Mouse (Mus musculus): ENCODE measurements at regions not wholly inside any gene's neighbourhood (a gene's known extent, or its start where the extent isn't known, plus 50 kb on each side); places are given as distances from the start of the nearest gene placed in this dataset.

DNA sequence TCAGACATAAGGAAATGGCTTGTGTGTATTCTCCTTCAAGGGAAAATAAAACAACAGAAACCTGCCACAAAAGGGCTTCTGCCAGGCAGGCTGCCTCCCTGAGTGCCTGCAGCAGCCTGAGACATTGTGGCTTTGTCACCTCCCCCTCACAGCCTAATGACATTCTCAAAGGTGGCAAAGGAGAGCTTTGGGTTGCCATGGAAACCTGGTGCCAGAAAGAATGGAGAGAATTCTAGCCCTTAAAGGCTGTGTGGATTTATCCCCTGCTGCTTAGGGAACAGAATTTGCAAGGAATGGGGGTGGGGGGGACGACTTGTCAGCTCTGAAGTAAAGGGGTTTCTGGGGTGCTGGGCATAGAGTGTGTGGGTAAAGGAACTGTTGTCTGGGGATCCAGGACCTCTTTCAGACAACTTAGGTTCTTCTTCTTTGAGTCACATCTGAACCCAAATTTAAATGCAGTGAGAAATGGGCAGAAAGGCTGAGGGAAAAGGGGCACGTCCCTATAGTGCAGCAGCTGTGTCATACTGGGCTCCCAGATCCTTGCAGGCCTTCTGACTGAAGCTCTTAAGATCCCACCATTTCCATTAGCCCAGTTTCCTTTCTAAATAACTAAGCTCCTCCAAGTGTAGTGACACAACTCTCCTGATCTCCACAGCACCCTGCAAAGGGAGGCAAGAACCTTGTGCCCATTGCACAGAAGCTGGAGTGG lies 86.8 kb downstream of the Il9r start:
- DNase-seq (ENCODE audit: low spot score), result peak; percentile 93
- H3K4me1 ChIP-seq (ENCODE audit: insufficient read depth, low read length), result peaks cover 22% of the 10 kb centered on the region
- peak; percentile 88 for ATAC-seq (ENCODE audit: low FRiP score)
- H3K9ac ChIP-seq (replicated peaks; ENCODE audit: low read length, poor library complexity, severe bottlenecking), result 0 out of 2 replicates have a peak overlapping the region, but pooled peaks have one; percentile 8
- H3K36me3 ChIP-seq (ENCODE audit: insufficient read depth, low read length), result no peaks in the 10 kb centered on the region
- H3K4me2 ChIP-seq (ENCODE audit: low read depth, low read length, poor library complexity, severe bottlenecking), result no peak overlapping the region
- no peaks in the 10 kb centered on the region for H3K27me3 ChIP-seq (ENCODE audit: insufficient read depth, low read length)
- 2% methylated on average over 2 of the region's 2 CpGs for WGBS
- H3K9me3 ChIP-seq (ENCODE audit: low read length), result no peaks in the 10 kb centered on the region
- no peak overlapping the region for H3K4me3 ChIP-seq (ENCODE audit: low read depth, low read length)
- no peak for TF ChIP-seq CTCF (IDR thresholded peaks at IDR 0.05)
- peak overlapping the region; percentile 88 for H3K27ac ChIP-seq (ENCODE audit: low read depth, low read length)

DNA sequence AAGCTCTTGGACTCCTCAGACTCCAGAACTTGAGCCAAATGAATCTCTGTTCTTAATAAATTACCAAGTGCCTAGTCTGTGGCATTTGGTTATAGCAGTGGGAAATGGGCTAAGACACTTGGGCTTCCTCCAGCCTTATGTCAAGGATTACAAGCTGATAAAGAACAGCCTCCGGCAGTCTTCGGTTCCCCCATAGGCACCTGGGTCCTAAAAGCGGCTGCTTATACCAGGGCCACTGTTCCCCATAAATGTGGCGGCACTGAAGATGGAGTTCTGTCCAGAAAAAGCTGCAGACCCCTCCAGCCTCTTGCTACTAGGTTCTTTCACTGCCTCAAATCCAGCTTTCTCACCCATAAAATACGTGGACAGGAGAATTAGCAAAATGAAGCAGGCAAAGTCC lies 87.6 kb downstream of the Il9r start:
- ATAC-seq (ENCODE audit: low FRiP score) (no peak), DNase-seq (ENCODE audit: low spot score) (no peak)
- 7% methylated on average over 5 of the region's 5 CpGs for WGBS
- H3K9ac ChIP-seq (replicated peaks; ENCODE audit: low read length, poor library complexity, severe bottlenecking), result no peak overlapping the region
- H3K4me2 ChIP-seq (ENCODE audit: low read depth, low read length, poor library complexity, severe bottlenecking), result no peak overlapping the region
- peaks cover 17% of the 10 kb centered on the region for H3K4me1 ChIP-seq (ENCODE audit: insufficient read depth, low read length)
- no peak overlapping the region for H3K4me3 ChIP-seq (ENCODE audit: low read depth, low read length)
- no peaks in the 10 kb centered on the region for H3K36me3 ChIP-seq (ENCODE audit: insufficient read depth, low read length)
- H3K9me3 ChIP-seq (ENCODE audit: low read length), result no peaks in the 10 kb centered on the region
- peak overlapping the region; percentile 88 for H3K27ac ChIP-seq (ENCODE audit: low read depth, low read length)
- no peaks in the 10 kb centered on the region for H3K27me3 ChIP-seq (ENCODE audit: insufficient read depth, low read length)
- no peak for TF ChIP-seq CTCF (IDR thresholded peaks at IDR 0.05)

DNA sequence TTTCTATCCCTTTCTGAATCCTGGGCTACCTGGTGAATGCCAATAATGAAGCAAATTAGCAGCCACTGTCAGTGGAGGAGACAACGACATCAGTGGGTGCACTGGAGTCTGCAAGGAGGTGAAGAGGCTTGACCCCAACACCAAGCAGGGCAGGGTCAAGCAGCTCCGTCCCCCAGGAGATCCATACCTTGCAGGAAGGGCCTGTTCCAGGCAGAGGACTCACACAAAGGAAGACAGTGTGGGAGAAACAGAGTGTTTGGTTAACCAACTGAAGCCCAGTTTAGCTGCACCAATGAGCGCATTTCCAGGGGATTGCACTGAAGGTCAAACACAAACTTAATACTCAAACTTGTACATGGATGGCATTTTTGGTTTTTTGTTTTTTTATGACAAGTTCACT lies 88.2 kb downstream of the Il9r start:
- no peak for DNase-seq (ENCODE audit: low spot score)
- no peaks in the 10 kb centered on the region for H3K27me3 ChIP-seq (ENCODE audit: insufficient read depth, low read length)
- no peaks in the 10 kb centered on the region for H3K36me3 ChIP-seq (ENCODE audit: insufficient read depth, low read length)
- H3K9ac ChIP-seq (replicated peaks; ENCODE audit: low read length, poor library complexity, severe bottlenecking), result no peak overlapping the region
- 56% methylated on average over 3 of the region's 3 CpGs for WGBS
- no peak for ATAC-seq (ENCODE audit: low FRiP score)
- no peak overlapping the region for H3K4me3 ChIP-seq (ENCODE audit: low read depth, low read length)
- peaks cover 17% of the 10 kb centered on the region for H3K4me1 ChIP-seq (ENCODE audit: insufficient read depth, low read length)
- TF ChIP-seq CTCF (IDR thresholded peaks at IDR 0.05), result no peak
- peak overlapping the region; percentile 88 for H3K27ac ChIP-seq (ENCODE audit: low read depth, low read length)
- H3K4me2 ChIP-seq (ENCODE audit: low read depth, low read length, poor library complexity, severe bottlenecking), result no peak overlapping the region
- H3K9me3 ChIP-seq (ENCODE audit: low read length), result no peaks in the 10 kb centered on the region

DNA sequence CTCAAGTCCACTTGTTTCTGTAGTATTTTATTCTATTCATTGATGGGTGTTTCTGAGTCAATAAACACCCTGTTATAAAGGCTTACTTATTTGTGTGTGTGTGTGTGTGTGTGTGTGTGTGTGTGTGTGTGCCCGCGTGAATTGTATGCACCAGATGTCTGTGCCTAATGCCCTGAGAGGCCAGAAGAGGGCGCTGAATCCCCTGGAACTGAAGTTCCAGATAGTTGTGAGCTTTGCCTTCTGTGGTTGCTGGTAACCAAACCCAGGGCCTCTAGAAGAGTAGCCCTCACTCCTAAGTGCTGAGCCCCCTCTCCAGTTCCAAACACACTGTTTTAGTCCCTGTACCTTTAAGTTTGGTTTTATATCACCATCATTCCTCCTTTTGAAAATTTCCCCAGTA lies 90.2 kb downstream of the Il9r start:
- no peak for ATAC-seq (ENCODE audit: low FRiP score)
- Histone ChIP-seq H3K4me1 (ENCODE audit: insufficient read depth, low read length) (peaks cover 17% of the 10 kb centered on the region), H3K9ac (replicated peaks; ENCODE audit: low read length, poor library complexity, severe bottlenecking) (no peak overlapping the region), H3K4me3 (ENCODE audit: low read depth, low read length) (no peak overlapping the region), H3K9me3 (ENCODE audit: low read length) (no peaks in the 10 kb centered on the region), H3K27ac (ENCODE audit: low read depth, low read length) (no peak overlapping the region), H3K36me3 (ENCODE audit: insufficient read depth, low read length) (no peaks in the 10 kb centered on the region), H3K27me3 (ENCODE audit: insufficient read depth, low read length) (no peaks in the 10 kb centered on the region), H3K4me2 (ENCODE audit: low read depth, low read length, poor library complexity, severe bottlenecking) (no peak overlapping the region)
- TF ChIP-seq CTCF (IDR thresholded peaks at IDR 0.05), result peak; percentile 43
- no peak for DNase-seq (ENCODE audit: low spot score)
- WGBS, result 94% methylated on average over 3 of the region's 3 CpGs

Measured in midbrain, postnatal 0 days (tissue).